Mouse (Mus musculus) cortical plate, adult 2 months (tissue): ENCODE results near the gene Itpk1.

Source experiments
- CTCF ChIP-seq: fragments of 200-500 bp; IDR thresholded peaks from 2 replicates; pipeline ENCODE4 v1.5.1; 2011; ENCODE audit warnings: mild to moderate bottlenecking, control low read depth, low read length; ENCODE audit not compliant: insufficient read depth; ENCODE audit errors: extremely low read depth
- POLR2A ChIP-seq: fragments of 200-500 bp; IDR thresholded peaks from 2 replicates; pipeline ENCODE4 v1.6.1; 2011; ENCODE audit warnings: mild to moderate bottlenecking, low read length, control low read depth; ENCODE audit not compliant: insufficient read depth; ENCODE audit errors: extremely low read depth

DNA sequence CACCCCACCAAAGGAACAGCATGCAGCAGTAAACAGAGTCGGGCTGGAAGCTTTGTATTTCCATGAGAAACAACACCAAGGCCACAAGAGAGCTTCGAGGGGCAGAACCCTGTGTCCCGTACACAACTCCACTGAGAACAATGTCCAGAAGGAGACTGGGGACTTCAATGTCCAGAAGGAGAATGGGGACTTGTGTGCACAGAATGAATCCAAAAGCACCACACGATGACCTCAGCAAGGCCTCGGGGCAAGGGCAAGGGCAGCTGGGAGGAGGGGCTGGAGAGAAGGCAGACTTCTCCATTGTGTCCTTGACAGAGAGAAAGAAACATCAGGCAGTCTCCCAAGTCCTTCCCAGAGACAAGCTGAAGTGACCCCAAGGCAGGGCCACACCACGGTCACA is 25.9 kb downstream of the Itpk1 start:
- TF ChIP-seq CTCF (no peak), POLR2A (no peak)
